Mouse (Mus musculus) cerebellum, adult (tissue): ENCODE data around the gene Fblim1.

Experiments
- ATAC-seq: cut with Nextera tagmentation; 2 replicates; pipeline ENCODE4 v1.9.2; 2017; ENCODE audit warnings: mild to moderate bottlenecking, moderate library complexity, mixed read lengths; ENCODE audit not compliant: insufficient number of reproducible peaks, low FRiP score, low TSS enrichment

The Fblim1 gene

DNA sequence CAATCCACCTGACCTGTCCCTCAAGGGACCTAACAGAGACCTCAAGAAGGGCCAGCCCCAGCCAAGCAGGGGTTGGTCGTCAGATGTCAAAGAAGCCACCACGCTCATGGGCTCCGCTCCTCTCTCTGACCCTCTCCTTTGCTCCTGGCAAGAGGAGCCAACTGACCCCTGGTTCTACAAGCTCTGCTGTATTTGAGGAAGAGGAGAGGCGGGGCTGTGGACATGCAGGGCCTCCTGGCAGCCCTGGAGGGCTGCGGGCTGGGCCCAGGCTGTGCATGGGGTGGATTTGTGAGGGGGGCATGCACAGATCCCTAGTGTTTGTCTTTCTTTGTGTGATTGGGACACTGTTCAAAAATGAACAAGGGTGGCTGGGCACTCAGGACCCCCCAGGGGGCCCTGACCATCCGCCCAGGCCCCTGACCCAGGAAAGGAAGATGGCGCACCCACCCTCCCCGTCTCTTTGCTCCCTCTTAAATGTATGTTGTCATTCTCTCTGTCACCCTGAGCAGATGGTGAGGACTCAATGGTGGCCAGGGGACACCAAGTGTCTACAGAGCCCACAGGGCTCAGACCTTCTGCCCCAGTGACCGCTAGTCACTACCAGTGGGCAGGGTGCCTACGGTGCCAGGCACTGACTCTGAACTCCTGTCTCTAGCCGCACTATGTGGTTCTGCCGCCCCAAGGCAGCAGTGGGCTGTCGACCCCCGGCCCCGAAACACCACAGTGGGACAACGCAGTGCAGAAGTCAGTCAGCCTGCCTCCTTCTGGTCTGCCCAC, 20.1 kb upstream of the Fblim1 start:
- ATAC-seq = no peak

DNA sequence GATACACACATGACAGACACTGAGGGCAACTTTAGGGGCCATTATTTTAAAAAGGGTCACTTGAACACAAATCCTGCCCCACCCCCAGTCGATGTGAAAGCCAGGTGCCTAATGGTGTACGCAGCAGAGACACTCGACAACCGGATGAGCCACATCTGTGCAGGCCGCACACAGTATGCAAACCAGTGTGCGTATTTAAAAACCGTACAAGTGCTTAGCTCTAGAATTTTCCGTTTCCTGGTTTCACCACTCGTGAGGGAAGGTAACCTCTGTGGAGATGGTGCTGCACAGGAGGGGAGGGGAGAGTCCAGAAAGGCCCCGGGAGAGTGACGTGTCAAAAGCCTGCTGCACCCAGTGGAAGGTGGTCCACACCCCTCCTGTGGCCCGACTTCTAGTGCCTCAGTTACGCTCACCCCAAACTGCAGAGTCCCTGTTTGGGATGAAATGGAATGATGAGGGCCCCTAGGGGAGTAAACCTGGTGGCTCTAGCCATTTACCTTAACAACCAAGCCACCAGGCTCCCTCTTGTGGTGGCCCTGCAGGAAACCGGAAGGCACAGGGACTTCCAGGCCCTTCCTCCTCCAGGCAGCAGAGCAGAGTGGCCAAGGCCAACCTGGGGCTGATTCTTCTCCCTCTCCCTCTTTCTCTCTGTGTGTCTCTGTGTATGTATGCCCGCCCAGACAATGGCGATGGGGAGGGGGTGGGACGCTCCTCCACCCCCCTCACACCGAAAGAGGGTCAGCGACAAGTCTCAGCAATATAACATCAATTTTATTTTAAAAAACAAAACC, 19.3 kb upstream of the Fblim1 start:
- no peak for ATAC-seq

DNA sequence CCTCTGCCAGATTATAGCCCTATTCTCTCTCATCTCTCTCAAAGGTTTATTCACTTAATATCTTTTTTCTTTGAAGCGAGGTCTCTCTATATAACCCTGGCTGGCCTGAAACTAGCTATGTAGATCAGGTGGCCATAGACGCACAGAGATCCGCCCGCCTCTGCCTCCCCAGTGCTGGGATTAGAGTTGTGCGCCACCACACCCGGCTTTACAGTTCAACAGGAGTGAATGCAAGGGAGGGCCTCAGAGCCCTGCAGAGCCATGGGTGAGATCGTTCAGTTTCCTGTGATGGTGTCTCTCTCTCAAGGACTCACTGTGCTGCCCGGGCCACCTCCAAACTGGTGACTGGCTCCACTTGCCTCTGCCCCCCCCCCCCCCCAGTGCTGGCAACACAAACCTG, 18.2 kb upstream of the Fblim1 start:
- ATAC-seq = no peak

DNA sequence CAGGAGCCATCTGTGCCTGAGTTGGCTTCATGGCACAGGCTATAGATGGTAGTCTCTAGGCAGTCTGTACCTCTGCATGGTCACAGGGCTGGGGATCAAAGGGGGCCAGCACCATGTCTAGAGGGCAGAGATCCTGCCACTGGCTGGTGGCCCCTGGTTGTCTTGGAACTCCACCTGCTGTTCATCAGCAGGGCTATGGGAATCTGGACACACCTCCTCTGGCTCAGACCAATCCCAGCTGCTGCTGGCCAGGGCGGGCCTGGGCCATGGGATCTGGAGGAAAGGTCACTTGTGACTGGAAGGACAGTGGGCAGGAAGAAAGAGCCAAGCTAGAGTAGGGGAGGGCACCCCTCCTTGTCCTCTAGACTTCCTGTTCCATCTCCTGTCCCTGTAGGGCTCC, 17.8 kb upstream of the Fblim1 start, which contains the start of gene Slc25a34:
Slc25a34 (minus strand) TSS at position 156 of the 400 bp plus-strand sequence.
- no peak; the same call in 1 of the 2 replicates for ATAC-seq

DNA sequence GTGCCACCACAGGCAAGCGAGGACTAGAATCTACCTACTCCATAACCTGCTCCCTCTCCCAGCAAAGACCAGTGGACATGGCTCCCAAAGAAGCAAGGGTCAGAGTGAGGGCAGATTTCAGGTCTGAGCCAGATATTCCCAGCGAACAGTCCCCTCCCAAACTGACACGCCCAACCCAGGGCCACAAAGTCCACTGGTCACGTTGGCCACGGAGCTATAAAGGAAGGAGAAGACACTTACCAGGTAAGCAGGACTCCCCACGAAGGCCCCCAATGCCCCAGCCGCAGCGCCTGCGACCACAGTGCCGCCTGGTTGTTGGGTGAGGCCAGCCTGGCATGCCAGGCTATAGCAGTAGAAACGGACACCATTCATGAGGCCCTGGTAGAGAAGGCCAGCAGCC, 17.1 kb upstream of the Fblim1 start:
- ATAC-seq = no peak

DNA sequence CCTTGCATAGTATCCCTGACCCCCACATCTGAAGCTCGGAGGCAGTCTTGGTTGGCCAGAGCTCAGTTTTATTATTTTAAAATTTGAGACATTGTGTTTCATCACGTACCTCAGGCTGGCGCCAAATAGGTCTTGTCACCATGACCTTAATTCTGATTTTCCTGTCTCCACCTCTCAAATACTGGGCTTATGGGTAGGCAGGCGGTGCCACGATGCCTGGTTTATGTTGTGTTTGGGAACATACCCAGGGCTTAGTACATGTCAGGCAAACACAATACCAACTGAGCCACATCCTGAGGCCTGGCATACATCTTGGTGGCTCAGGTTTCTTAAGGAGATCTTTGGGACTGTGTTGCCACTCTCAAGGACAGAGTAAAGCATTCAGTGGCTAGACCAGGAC, 16.7 kb upstream of the Fblim1 start:
- ATAC-seq = no peak

DNA sequence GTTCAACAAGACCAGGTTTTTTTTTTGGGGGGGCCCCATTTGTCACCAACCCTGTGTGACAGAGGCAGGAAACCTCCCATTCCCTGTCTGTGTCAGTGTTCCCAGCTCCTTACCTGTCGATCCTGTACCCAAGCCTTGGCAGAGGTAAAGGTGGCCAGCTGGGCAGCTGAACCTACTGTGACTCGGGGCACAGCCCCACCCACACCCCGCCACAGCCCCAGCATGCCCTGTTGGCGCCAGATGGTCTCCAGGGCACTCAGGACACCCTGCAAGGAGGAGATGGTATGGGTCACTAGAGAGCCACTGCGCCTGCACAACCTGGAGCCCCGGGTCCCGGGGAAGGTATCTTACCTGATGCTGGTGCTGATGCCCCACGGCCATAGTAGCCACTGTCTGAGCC, 16.2 kb upstream of the Fblim1 start:
- no peak for ATAC-seq

DNA sequence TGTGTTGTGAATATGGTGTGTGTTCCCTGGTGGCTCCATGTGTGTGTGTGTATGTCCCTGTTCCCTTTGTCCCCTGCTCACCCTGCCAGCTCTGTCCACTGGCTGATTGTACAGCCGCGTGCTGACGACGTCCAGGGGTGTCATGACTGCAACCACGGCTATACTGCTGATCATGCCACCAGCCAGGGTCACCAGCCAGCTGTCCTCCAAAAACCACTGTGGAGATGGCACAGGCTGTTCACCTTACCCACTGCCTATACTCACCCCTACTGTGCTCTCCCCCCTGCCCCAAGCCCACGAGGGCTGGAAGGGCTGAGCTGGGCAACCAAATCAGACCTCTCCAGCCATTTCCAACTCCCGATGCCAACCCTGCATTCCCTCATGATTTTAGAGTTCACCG, 15.4 kb upstream of the Fblim1 start:
- no peak for ATAC-seq

DNA sequence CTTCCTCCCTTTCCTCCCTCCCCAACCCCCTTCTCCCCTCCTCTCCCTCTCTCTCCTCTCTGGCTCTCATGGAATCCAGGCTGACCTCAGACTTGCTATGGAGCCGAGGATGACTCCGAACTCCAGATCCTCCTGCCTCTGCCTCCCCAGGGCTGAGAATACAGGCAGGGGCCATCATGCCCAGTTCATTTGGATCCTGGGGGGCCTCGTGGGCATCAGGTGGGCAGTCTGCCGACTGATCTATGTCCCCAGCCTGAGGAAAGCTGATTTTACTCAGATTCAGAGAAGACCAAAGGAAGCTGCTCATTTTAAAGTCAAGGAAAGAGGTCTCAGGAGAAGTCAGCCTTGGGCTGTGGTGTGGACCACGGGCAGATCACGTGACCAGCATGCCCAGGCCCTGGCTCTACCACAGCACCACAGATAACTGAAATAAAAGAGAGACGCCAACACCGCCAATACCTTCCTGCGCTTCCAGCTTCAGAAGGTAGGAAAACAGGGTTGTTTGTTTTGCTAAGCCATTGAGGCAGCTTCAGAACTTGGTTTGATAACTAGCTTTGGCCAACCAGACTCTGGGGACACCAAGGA, 13.5 kb upstream of the Fblim1 start:
- ATAC-seq = no peak

DNA sequence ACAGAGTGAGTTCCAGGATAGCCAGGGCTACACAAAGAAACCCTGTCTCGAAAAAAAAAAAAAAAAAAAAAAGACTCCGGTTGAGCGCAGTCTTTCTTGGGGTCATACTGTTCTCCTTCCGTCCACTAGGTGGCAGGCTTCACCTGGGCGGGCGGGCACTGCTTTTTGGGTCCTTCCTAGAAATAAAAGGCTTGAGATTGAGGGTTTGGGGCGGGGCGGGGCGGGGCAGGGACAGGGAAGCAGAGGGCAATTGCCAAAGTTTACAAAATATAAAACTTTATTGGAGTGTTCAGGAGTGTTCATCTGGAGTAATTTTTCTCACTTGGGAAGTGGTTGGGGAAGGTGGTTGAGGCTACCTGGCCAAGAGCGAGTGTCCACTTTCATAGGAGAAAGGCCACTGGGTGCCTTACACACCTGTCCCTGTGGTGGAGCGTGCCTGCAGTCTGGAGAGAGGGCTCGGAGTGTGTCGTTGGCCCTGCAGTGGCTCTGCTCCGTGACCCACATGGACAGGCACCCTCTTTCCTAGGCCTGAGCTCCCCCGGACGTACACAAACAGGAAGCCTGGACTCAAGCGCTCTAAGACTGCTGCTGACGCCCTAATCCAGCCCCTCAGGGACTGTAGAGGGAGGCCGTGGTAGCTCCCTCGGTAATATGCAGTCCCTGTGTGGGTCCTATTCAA, 12.8 kb upstream of the Fblim1 start, which contains the start of gene Tmem82:
Tmem82 (minus strand) TSS at position 69 of the 679 bp plus-strand sequence.
- ATAC-seq = no peak

DNA sequence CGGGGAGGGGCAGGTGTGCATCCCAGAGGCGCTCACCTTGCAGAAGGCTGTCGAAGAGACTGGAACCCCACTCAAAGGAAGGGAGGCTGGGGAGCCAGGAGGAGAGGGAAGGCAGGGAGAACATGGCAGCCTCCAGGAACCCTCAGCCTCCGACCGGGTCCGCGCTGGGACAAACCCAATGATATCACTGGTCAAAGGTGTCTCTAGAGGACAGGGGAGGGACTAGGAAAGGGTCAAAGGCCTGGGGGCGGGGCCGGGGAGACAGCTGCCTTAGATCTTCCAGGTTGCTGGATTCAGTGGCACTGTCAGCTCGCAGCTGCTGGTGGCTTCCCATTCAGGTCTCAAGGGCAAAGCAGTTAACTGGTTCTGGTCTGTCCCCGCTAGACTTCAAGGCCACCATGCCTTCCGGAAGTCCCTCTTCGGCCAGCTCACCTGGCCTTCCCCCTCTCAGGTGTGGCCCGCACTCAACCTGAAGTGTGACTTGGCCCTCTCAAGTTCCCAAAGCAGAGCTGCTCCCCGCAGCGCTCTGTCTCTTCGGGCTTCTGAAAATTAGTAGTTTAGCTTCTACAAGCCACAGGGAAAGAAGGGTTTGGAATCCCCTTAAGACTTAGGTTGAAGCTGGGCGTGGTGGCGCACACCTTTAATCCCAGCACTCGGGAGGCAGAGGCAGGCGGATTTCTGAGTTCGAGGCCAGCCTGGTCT, 12.1 kb upstream of the Fblim1 start:
- no peak for ATAC-seq

DNA sequence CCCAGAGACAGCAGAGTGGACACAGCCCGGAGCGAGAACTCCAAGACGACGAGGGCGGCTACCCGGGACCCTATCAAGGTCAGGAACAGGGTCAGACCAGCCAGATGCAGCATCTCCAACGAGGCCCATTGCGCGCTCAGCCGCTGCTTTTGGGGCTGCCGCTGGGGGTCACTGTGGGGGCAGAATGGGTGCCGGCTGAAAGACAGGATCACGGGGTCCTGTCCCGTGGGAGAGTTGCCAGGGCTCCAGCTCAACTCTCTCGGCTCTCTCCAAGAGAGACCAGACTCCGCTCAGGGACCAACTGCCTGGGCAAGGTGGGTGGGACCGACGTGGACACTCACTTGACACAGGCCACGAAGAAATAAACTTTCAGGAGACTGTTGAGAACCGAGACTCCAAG, 11.4 kb upstream of the Fblim1 start:
- no peak for ATAC-seq

DNA sequence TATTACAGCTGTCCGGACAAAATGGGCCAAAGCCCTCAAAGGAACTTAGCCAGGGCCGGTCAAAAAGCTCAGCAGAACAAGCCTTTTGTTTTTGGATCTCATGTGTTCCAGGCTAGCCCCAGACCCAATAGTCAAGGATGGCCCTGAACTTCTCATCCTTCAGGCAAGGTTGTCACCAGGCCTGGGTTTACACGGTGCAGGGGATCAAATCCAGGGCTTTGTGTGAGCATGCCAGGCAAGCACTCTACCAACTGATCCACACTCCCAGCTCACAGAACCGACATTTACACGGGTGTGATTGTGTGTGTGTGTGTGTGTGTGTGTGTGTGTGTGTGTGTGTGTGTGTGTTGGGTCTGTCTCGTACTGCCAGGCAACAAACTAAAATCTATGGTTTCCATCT, 10.9 kb upstream of the Fblim1 start:
- ATAC-seq = no peak

DNA sequence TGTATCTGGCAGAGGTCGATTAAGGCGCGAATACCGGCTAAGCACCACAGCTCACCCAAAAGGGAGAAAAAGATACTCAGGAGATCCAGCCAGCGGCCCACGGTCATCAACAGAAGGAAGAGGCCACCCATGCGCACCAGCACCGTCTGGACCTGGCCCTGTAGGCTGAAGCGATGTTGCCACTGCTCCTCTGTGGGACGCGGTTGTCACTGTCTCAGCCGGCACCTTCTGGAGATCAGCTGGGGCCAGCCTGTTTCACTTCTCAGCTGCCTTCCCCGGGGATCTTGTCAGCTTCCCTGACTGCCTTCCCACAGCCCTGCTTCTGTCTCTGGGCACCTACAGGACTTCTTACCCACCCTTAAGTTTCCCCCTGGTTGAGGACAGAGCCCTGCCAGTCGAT, 9.1 kb upstream of the Fblim1 start:
- ATAC-seq = no peak

DNA sequence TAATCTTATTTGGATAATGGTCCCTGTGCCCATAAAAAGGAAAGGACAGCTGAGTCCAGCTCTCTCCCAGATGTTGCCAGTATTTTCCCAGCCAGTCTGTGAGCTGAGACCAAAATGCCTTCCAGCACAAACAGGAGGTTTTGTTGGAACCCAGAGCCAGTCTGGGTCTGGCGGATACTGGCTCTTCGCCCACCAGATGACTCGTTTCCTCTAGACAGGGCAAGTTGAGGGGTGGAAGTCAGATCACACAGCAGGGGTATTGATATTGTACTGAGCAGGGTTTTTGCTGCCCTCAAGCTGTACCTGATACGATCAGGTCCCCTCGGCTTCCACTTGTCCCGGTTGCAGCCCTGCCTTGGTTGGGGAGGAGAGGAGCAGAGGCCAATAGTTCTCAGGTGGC, 3.6 kb upstream of the Fblim1 start:
- no peak for ATAC-seq

DNA sequence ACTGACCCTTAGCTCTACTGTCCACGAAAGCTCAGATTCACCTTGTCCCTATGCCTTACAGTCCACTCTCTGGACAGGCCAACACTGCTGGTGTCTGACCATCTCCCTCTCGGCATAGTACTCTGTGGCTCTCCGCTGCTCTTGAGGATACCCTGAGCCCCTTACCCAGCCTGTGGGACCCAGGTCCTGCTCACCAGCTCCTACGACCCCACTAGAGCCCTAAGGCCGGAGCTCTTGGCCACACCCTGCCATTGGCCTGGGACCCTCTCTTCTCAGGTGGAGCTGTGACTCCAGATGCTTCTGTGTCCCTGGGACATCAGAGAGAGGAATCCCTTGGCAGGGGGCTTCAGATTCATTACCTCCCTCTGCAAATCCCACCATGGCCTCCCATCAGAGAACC, 475 bp downstream of the Fblim1 start:
- ATAC-seq = no peak

DNA sequence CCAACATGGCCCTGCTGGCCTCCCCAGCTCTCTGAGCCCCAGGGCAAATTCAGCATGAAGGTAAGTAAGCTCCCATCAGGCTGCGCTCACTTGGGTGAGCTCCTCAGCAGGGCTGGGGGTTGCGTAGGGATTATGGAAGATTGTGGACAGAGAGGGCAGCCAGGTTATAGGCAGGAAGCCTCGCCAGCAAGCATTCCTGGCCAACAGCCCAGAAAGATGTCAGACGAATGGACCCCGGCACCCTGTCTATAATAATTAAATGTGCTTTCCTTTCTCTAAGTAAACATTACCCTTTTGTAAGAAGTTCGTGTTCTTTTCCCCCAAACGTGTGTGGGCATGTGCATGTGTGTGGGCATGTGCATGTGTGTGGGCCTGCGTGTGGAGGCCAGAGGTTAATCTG, 1.4 kb downstream of the Fblim1 start:
- ATAC-seq = no peak

DNA sequence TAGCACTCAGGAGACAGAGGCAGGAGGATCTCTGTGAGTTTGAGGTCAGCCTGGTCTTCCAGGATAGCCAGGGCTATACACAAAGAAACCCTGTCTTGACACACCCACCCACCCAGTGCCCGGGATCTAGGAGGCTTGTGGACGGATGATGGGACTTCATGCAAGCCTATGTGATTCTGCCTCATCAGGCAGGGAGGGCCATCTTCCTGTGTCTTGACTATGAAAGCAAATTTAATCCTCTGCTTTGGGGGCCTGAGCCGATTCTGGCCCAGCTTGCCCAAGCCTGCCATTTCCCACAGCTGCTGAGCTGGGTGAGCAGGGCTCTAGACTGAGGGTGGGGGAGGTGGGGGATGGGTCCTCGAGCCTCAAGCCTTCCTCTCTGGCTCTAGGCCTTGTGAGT, 2.0 kb downstream of the Fblim1 start:
- ATAC-seq = no peak

DNA sequence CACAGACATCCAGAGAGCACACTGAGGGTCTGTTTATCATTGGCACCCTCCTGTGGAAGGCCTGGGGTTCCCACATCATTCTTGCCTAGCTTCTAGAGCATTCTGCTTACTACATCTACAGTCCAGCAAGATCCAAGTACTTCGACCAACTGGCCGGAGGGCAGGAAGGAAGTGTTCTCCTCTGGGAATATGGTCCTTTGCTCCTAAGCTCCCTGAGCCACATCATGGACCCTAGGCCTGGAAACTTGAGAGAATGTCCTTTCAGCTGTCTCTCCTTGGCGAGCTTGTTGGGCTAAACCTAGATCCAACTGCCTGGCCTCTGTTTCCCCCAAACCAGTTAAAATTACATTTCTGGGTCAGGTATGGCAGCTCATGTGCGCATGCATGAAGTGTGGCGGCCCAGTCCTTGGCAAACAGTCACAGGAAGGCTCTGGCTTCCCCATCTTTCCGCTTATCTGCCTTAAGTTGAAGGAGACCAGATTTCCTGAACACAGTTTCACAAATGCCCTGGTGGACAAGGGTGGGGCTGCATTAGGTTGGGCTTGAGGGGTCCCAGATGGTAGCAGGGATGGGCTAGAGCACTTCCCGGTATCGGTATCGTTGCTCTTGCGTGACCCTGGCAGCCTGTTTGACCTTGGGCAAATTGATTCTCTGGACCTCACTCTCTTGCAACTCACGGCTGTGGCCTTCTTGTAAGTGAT, 3.2 kb downstream of the Fblim1 start:
- ATAC-seq = no peak
